Mouse (Mus musculus): ENCODE data around the gene Aldh3a1. TPM values are rescaled to one million over a fixed set of nuclear protein-coding genes. Genes with fewer than 3 reads are reported as not detected.
A peak's percentile ranks its signal among the peaks of the same experiment; 100 is the strongest.

Gene Aldh3a1
- polyA plus RNA-seq, 2 experiments, result 0.02 to 0.09 TPM

- 35% methylated on average over 9 of the region's 9 CpGs for WGBS (ENCODE audit: insufficient replicate concordance)
- TF ChIP-seq EP300 (IDR thresholded peaks at IDR 0.05; ENCODE audit: low read depth), result no peak
- TF ChIP-seq CTCF (IDR thresholded peaks at IDR 0.05; ENCODE audit: low read depth), result no peak
- Histone ChIP-seq H3K27me3 (ENCODE audit: control insufficient read depth, insufficient read depth, low read length) (no peaks in the 10 kb centered on the region), H3K9ac (replicated peaks) (no peak overlapping the region), H3K36me3 (replicated peaks; ENCODE audit: control insufficient read depth, insufficient read depth, low read depth) (no peaks in the 10 kb centered on the region), H3K27ac (no peak overlapping the region), H3K4me1 (replicated peaks; ENCODE audit: control insufficient read depth in 2 of 2, insufficient read depth in 2 of 2, low read length in 1 of 2) (peaks cover 3 to 8% of the 10 kb centered on the region in 2 experiments; a peak in 3 of 4 replicates), H3K4me3 (ENCODE audit: insufficient read depth in 1 of 2, low read depth in 2 of 2, low read length in 2 of 2) (no peak overlapping the region), H3K9me3 (ENCODE audit: control insufficient read depth, low read length) (no peaks in the 10 kb centered on the region), H3K4me2 (ENCODE audit: low read depth) (no peak overlapping the region)
- ATAC-seq (ENCODE audit: insufficient read depth) (no peak), DNase-seq (ENCODE audit: low read depth in 3 of 3, low spot score in 3 of 3) (no peak)
Observed at GRCm38 (mm10) chr11:61220156-61220881, 13.0 kb downstream of the Aldh3a1 start.

DNA sequence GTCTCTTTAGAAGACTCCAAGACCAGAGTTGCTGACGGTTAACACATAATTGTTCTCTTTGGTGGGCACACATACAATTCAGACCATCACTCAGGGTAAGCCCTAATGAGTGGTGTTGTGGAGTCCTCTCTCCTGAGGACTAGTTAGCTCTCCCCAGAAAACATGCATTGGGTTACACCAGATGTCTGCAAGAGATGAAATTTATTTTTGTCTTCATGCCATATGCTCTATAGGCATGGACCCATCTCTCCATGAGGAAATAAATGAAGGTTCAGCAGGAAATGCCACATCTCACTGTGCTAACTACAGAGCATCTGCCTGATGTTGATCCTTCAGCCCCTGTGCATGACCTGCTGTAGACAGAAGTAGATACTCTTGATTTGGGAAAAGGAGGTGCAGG lies 14.7 kb downstream of the Aldh3a1 start:
- no peak overlapping the region for H3K27ac ChIP-seq
- H3K4me2 ChIP-seq (ENCODE audit: low read depth), result no peak overlapping the region
- peaks cover 3 to 8% of the 10 kb centered on the region in 2 experiments; a peak in 3 of 4 replicates for H3K4me1 ChIP-seq (replicated peaks; ENCODE audit: control insufficient read depth in 2 of 2, insufficient read depth in 2 of 2, low read length in 1 of 2)
- no peaks in the 10 kb centered on the region for H3K9me3 ChIP-seq (ENCODE audit: control insufficient read depth, low read length)
- TF ChIP-seq CTCF (IDR thresholded peaks at IDR 0.05; ENCODE audit: low read depth) (no peak), EP300 (IDR thresholded peaks at IDR 0.05; ENCODE audit: low read depth) (no peak)
- DNase-seq (ENCODE audit: low read depth in 3 of 3, low spot score in 3 of 3) (no peak), ATAC-seq (ENCODE audit: insufficient read depth) (no peak)
- H3K27me3 ChIP-seq (ENCODE audit: control insufficient read depth, insufficient read depth, low read length), result no peaks in the 10 kb centered on the region
- no peak overlapping the region for H3K9ac ChIP-seq (replicated peaks)
- 59% methylated on average over 1 of the region's 1 CpGs for WGBS (ENCODE audit: insufficient replicate concordance)
- H3K4me3 ChIP-seq (ENCODE audit: insufficient read depth in 1 of 2, low read depth in 2 of 2, low read length in 2 of 2), result no peak overlapping the region
- no peaks in the 10 kb centered on the region for H3K36me3 ChIP-seq (replicated peaks; ENCODE audit: control insufficient read depth, insufficient read depth, low read depth)

GRCm38 (mm10) chr11:61222971-61223745 lies 15.8 kb downstream of the Aldh3a1 start:
- Histone ChIP-seq H3K4me1 (replicated peaks; ENCODE audit: control insufficient read depth in 2 of 2, insufficient read depth in 2 of 2, low read length in 1 of 2) (peaks cover 3 to 8% of the 10 kb centered on the region in 2 experiments; a peak in 3 of 4 replicates), H3K9me3 (ENCODE audit: control insufficient read depth, low read length) (no peaks in the 10 kb centered on the region), H3K36me3 (replicated peaks; ENCODE audit: control insufficient read depth, insufficient read depth, low read depth) (no peaks in the 10 kb centered on the region), H3K4me3 (ENCODE audit: insufficient read depth in 1 of 2, low read depth in 2 of 2, low read length in 2 of 2) (no peak overlapping the region), H3K4me2 (ENCODE audit: low read depth) (no peak overlapping the region), H3K27ac (no peak overlapping the region), H3K9ac (replicated peaks) (no peak overlapping the region), H3K27me3 (ENCODE audit: control insufficient read depth, insufficient read depth, low read length) (no peaks in the 10 kb centered on the region)
- no peak for DNase-seq (ENCODE audit: low read depth in 3 of 3, low spot score in 3 of 3)
- TF ChIP-seq CTCF (IDR thresholded peaks at IDR 0.05; ENCODE audit: low read depth) (no peak), EP300 (IDR thresholded peaks at IDR 0.05; ENCODE audit: low read depth) (peak; percentile 48)
- 0 out of 2 replicates have a peak, but pooled peaks have one; percentile 37 for ATAC-seq (ENCODE audit: insufficient read depth)
- WGBS (ENCODE audit: insufficient replicate concordance), result 62% methylated on average over 9 of the region's 9 CpGs

DNA sequence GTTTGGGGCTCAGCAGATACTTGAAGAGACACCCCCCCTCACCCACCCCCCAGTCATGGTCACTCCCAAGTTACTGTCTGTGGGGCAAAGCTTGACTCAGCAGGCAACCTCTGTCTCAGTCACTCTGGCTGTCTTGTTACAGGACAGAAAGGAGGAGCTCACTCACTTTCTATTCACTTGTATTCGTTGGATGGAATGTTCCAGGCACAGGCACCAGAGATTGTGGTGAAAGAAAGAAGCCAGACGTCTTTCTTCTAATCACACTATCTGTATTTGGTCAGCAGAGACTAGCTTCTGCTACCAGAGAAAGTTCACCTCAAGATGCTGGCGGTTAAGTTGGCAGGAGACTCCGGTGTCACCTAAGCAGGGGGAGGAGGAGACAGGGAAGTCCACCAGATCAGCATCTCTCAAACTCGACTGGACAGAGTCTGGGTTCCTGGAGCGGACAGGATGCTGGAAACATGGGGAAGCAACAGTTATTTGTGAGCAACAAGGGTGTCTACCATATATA lies 17.0 kb downstream of the Aldh3a1 start:
- Histone ChIP-seq H3K27me3 (ENCODE audit: control insufficient read depth, insufficient read depth, low read length) (no peaks in the 10 kb centered on the region), H3K9me3 (ENCODE audit: control insufficient read depth, low read length) (no peaks in the 10 kb centered on the region), H3K9ac (replicated peaks) (no peak overlapping the region), H3K4me3 (ENCODE audit: insufficient read depth in 1 of 2, low read depth in 2 of 2, low read length in 2 of 2) (no peak overlapping the region), H3K4me1 (replicated peaks; ENCODE audit: control insufficient read depth in 2 of 2, insufficient read depth in 2 of 2, low read length in 1 of 2) (peaks cover 3 to 8% of the 10 kb centered on the region in 2 experiments; a peak in 3 of 4 replicates), H3K27ac (no peak overlapping the region), H3K4me2 (ENCODE audit: low read depth) (no peak overlapping the region), H3K36me3 (replicated peaks; ENCODE audit: control insufficient read depth, insufficient read depth, low read depth) (no peaks in the 10 kb centered on the region)
- no peak for DNase-seq (ENCODE audit: low read depth in 3 of 3, low spot score in 3 of 3)
- 43% methylated on average over 6 of the region's 6 CpGs for WGBS (ENCODE audit: insufficient replicate concordance)
- TF ChIP-seq CTCF (IDR thresholded peaks at IDR 0.05; ENCODE audit: low read depth) (no peak), EP300 (IDR thresholded peaks at IDR 0.05; ENCODE audit: low read depth) (no peak)
- no peak for ATAC-seq (ENCODE audit: insufficient read depth)

GRCm38 (mm10) chr11:61224907-61225306 lies 17.6 kb downstream of the Aldh3a1 start:
- 69% methylated on average over 10 of the region's 10 CpGs for WGBS (ENCODE audit: insufficient replicate concordance)
- no peak overlapping the region for H3K4me3 ChIP-seq (ENCODE audit: insufficient read depth in 1 of 2, low read depth in 2 of 2, low read length in 2 of 2)
- H3K9ac ChIP-seq (replicated peaks), result no peak overlapping the region
- DNase-seq (ENCODE audit: low read depth in 3 of 3, low spot score in 3 of 3) (no peak), ATAC-seq (ENCODE audit: insufficient read depth) (no peak)
- TF ChIP-seq CTCF (IDR thresholded peaks at IDR 0.05; ENCODE audit: low read depth) (no peak), EP300 (IDR thresholded peaks at IDR 0.05; ENCODE audit: low read depth) (no peak)
- no peak overlapping the region for H3K4me2 ChIP-seq (ENCODE audit: low read depth)
- H3K27ac ChIP-seq, result no peak overlapping the region
- H3K9me3 ChIP-seq (ENCODE audit: control insufficient read depth, low read length), result no peaks in the 10 kb centered on the region
- no peaks in the 10 kb centered on the region for H3K36me3 ChIP-seq (replicated peaks; ENCODE audit: control insufficient read depth, insufficient read depth, low read depth)
- no peaks in the 10 kb centered on the region for H3K27me3 ChIP-seq (ENCODE audit: control insufficient read depth, insufficient read depth, low read length)
- H3K4me1 ChIP-seq (replicated peaks; ENCODE audit: control insufficient read depth in 2 of 2, insufficient read depth in 2 of 2, low read length in 1 of 2), result peaks cover 3 to 8% of the 10 kb centered on the region in 2 experiments; a peak in 3 of 4 replicates

All from liver, embryonic 14.5 days (tissue).